Comparison of ENCODE assay signal across 27 mouse cellular contexts in the genomic region with DNA sequence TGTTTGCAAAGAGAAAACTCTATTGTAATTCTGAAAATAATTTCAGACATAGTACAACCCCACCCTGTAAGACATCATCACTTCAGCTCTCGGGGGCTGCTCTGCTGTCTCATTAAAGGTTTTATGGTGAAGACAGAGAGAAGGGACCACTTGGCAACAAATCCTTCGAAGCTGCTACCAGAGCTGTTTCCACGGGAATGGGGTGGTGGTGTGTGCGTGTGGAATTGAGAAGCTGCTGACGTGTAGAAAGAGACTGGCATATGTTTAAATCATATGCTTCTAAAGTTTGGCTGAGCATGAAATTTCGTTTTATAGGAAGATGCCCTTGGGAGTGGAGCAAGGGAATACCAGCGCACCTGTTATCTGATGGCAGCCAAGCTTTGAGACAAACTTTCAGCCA.
DNase-seq lines count a peak whose midpoint lies in the region; ATAC-seq and TF ChIP-seq lines count a peak whose summit lies in the region.
"Had no signal": no experiment of that assay in that cellular context is flagged by ENCODE, and none has a peak within 500 bp of the region (broad histone marks: within the 10 kb centered on the region; RNA-seq: fewer than 3 reads in every experiment).

No protein-coding gene starts in this region.

- H3K9me3 ChIP-seq in forebrain, embryonic 14.5 days (replicated peaks; ENCODE audit: control insufficient read depth, low read length): no peaks in the 10 kb centered on the region
- no peaks in the 10 kb centered on the region for H3K9me3 ChIP-seq in forebrain, embryonic 10.5 days
- H3K9me3 ChIP-seq in hindbrain, postnatal 0 days (ENCODE audit: low read length): no peaks in the 10 kb centered on the region
- no peaks in the 10 kb centered on the region for H3K9me3 ChIP-seq in hindbrain, embryonic 12.5 days (replicated peaks)
- H3K9me3 ChIP-seq: heart, embryonic 10.5 days; heart, embryonic 15.5 days had no signal

- no peak for TF ChIP-seq CTCF in hindbrain, postnatal 0 days (IDR thresholded peaks at IDR 0.05; ENCODE audit: low read depth)

- no peaks in the 10 kb centered on the region for H3K27me3 ChIP-seq in forebrain, embryonic 14.5 days (replicated peaks; ENCODE audit: control insufficient read depth, insufficient read depth, low read length)
- no peaks in the 10 kb centered on the region for H3K27me3 ChIP-seq in forebrain, embryonic 10.5 days (ENCODE audit: poor library complexity, severe bottlenecking)
- H3K27me3 ChIP-seq in hindbrain, postnatal 0 days (ENCODE audit: insufficient read depth, low read length): no peaks in the 10 kb centered on the region
- no peaks in the 10 kb centered on the region for H3K27me3 ChIP-seq in hindbrain, embryonic 12.5 days
- H3K27me3 ChIP-seq: Patski had no signal

- 75% methylated on average over 7 of the region's 7 CpGs for WGBS in forebrain, embryonic 14.5 days
- 86% methylated on average over 7 of the region's 7 CpGs for WGBS in forebrain, embryonic 10.5 days
- WGBS in hindbrain, postnatal 0 days: 47% methylated on average over 7 of the region's 7 CpGs
- WGBS in hindbrain, embryonic 12.5 days: 85% methylated on average over 7 of the region's 7 CpGs

- intact Hi-C loops in gastrocnemius, postnatal 14 days (cut with DNase I; ENCODE audit: low total_unique reads): no loop called here

- no peaks in the 10 kb centered on the region for H3K36me3 ChIP-seq in forebrain, embryonic 14.5 days (ENCODE audit: control insufficient read depth, insufficient read depth, low read length)
- no peaks in the 10 kb centered on the region for H3K36me3 ChIP-seq in forebrain, embryonic 10.5 days (replicated peaks)
- no peaks in the 10 kb centered on the region for H3K36me3 ChIP-seq in hindbrain, postnatal 0 days (ENCODE audit: insufficient read depth, low read length)
- no peaks in the 10 kb centered on the region for H3K36me3 ChIP-seq in hindbrain, embryonic 12.5 days
- H3K36me3 ChIP-seq: heart, embryonic 10.5 days; heart, embryonic 15.5 days had no signal

- H3K4me1 ChIP-seq in forebrain, embryonic 14.5 days (ENCODE audit: control insufficient read depth, insufficient read depth, low read length): no peaks in the 10 kb centered on the region
- H3K4me1 ChIP-seq in forebrain, embryonic 10.5 days: no peaks in the 10 kb centered on the region
- H3K4me1 ChIP-seq in hindbrain, postnatal 0 days (ENCODE audit: insufficient read depth, low read length): no peaks in the 10 kb centered on the region
- H3K4me1 ChIP-seq in hindbrain, embryonic 12.5 days: no peaks in the 10 kb centered on the region
- H3K4me1 ChIP-seq: heart, embryonic 10.5 days; heart, embryonic 15.5 days had no signal

- H3K4me3 ChIP-seq in forebrain, embryonic 14.5 days (ENCODE audit: low read depth, low read length): no peak overlapping the region
- no peak overlapping the region for H3K4me3 ChIP-seq in forebrain, embryonic 10.5 days
- no peak overlapping the region for H3K4me3 ChIP-seq in hindbrain, postnatal 0 days (ENCODE audit: low read length)
- H3K4me3 ChIP-seq in hindbrain, embryonic 12.5 days: no peak overlapping the region
- H3K4me3 ChIP-seq: gastrocnemius, adult 2 months; heart, embryonic 10.5 days; heart, embryonic 15.5 days had no signal

- no peak overlapping the region for H3K9ac ChIP-seq in forebrain, embryonic 14.5 days (ENCODE audit: low read length)
- H3K9ac ChIP-seq in hindbrain, postnatal 0 days (replicated peaks; ENCODE audit: low read length): no peak overlapping the region
- no peak overlapping the region for H3K9ac ChIP-seq in hindbrain, embryonic 12.5 days
- H3K9ac ChIP-seq: heart, embryonic 15.5 days; liver, embryonic 14.5 days had no signal

- H3K4me2 ChIP-seq in forebrain, embryonic 14.5 days (ENCODE audit: low read length): no peak overlapping the region
- H3K4me2 ChIP-seq in hindbrain, postnatal 0 days (ENCODE audit: low read depth, low read length): no peak overlapping the region
- no peak overlapping the region for H3K4me2 ChIP-seq in hindbrain, embryonic 12.5 days (replicated peaks)
- H3K4me2 ChIP-seq: heart, embryonic 15.5 days had no signal

- no peak overlapping the region for H3K27ac ChIP-seq in forebrain, embryonic 14.5 days (ENCODE audit: low read depth, low read length)
- no peak overlapping the region for H3K27ac ChIP-seq in forebrain, embryonic 10.5 days
- H3K27ac ChIP-seq in hindbrain, postnatal 0 days: no peak overlapping the region
- H3K27ac ChIP-seq in hindbrain, embryonic 12.5 days: no peak overlapping the region
- H3K27ac ChIP-seq: gastrocnemius, adult 2 months; heart, embryonic 10.5 days; heart, embryonic 15.5 days; kidney, postnatal 0 days; liver, embryonic 14.5 days; macrophage; stomach, postnatal 0 days had no signal

- ATAC-seq in forebrain, embryonic 14.5 days: peak; percentile 62; the same call in 1 of the 2 replicates
- no peak for ATAC-seq in hindbrain, postnatal 0 days
- ATAC-seq in hindbrain, embryonic 12.5 days (ENCODE audit: low FRiP score): no peak
- ATAC-seq: intestine, embryonic 16.5 days; Patski had no signal

- peak; percentile 46 for DNase-seq in forebrain, embryonic 14.5 days (ENCODE audit: low spot score)
- no peak for DNase-seq in forebrain, embryonic 10.5 days (ENCODE audit: extremely low spot score, low spot score)
- peak; percentile 4 for DNase-seq in hindbrain, postnatal 0 days (ENCODE audit: low spot score)
- peak; percentile 45 to 64 for DNase-seq in right cerebral cortex, postnatal 10 days (ENCODE audit: low spot score in 2 of 2)
- no peak for DNase-seq in right cerebral cortex, postnatal 4 days
- no peak for DNase-seq in gastrocnemius, postnatal 14 days
- DNase-seq: adrenal gland, postnatal 10 days; cerebellum, adult 18-20 months; cerebellum, postnatal 36 days; gastrocnemius, adult 2 months; kidney, adult 8-10 months; kidney, postnatal 4 days; liver; lung, adult 2 months; lung, postnatal 10 days; midbrain, embryonic 14.5 days; thymus, adult 2 months; thymus, postnatal 36 days had no signal

Comparison
In these comparisons a context has a peak if more than half of its experiments do, and no peak if none do; other contexts are left out.
1. DNase-seq: peak in forebrain, embryonic 14.5 days (single experiment), hindbrain, postnatal 0 days (single experiment) and right cerebral cortex, postnatal 10 days (2 of 2); none in forebrain, embryonic 10.5 days (single experiment), right cerebral cortex, postnatal 4 days (single experiment) and gastrocnemius, postnatal 14 days (single experiment).